Mouse (Mus musculus) left cerebral cortex, adult 11 months (tissue): ENCODE measurements at regions not wholly inside any gene's neighbourhood (a gene's known extent, or its start where the extent isn't known, plus 50 kb on each side); places are given as distances from the start of the nearest gene placed in this dataset.

Experiments
- DNase-seq: peaks from one replicate; pipeline ENCODE4 v3.0.0; 2022; ENCODE audit warnings: low spot score

DNA sequence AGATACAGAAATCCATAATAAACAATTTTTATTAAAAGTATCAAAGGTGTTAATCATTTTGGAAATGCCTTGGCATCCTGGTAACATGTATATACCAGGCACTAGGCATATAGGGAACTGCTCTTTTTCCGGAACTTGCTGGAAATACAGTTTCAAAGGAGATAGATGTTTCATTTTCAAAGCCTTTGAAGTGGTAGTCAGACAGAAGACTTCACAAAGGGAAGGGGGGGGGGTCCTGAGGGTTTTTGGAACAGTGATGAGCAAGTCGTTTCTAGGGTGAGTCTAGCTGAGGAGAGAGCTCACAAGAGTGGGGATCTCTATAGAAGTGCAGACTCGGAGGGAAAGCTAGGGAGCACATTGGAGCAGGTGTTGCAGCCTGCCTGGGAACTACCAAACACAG is 73.4 kb upstream of the Nrip1 start:
- no peak for DNase-seq

GRCm38 (mm10) chr16:76444668-76445067 is 71.0 kb upstream of the Nrip1 start:
- DNase-seq, result no peak

GRCm38 (mm10) chr16:76442635-76443034 is 69.0 kb upstream of the Nrip1 start:
- no peak for DNase-seq

GRCm38 (mm10) chr16:76441803-76442448 is 68.3 kb upstream of the Nrip1 start:
- DNase-seq, result no peak

DNA sequence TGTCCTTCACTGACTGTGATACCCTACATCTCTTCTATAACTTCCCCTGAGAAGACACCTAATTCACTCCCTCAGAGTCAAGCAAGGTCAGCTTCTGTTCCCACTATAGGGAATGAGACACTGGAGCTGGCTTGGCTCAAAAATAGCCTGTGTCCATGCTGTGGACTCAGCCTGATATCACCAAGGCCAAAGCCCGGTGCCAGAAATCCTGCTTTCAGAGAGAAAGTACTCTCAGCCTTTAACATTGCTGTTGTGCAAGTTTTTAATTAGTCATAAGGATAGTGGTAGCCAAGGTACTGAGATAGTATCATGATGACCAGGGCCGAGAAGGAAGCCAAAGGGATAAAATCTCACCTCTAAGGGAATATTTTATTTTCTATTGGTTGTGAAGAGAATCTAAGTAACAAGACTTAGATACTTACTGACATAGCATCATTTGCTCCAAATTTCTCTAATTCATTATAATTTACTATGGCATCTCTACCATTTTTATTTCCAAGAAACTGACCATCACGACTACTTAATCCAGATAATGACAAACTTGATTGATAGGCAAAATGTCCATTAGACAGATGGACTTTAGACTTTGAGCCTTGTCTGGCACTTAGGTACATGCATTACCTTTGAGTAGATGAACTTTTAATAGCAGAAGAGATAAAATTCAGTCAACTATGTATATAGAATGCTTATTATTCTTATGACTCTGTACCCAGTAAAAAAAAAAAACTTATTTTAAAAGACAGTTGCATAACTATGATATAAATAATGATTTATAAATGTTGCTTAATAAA is 64.7 kb upstream of the Nrip1 start:
- DNase-seq, result no peak

DNA sequence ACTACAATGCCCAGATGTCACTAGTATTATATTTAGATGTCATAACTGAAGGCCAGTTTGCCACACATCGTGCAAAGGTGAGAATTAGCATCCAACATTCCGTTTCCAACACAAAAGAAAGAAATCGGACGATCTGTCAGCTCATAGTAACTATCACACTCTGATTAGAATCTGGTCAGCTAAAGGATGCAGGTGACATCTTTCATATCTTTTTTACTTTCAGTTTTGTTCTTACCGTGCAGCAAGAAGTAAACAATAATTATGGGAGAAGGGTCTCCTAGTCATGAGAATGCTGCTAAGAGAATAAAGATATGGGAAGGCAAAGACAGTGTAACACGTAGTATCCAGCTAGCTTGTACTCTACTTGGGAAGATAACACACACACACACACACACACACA is 62.7 kb upstream of the Nrip1 start:
- no peak for DNase-seq

- peak; percentile 5 for DNase-seq
Observed at GRCm38 (mm10) chr16:76433076-76433825, 59.6 kb upstream of the Nrip1 start.

DNA sequence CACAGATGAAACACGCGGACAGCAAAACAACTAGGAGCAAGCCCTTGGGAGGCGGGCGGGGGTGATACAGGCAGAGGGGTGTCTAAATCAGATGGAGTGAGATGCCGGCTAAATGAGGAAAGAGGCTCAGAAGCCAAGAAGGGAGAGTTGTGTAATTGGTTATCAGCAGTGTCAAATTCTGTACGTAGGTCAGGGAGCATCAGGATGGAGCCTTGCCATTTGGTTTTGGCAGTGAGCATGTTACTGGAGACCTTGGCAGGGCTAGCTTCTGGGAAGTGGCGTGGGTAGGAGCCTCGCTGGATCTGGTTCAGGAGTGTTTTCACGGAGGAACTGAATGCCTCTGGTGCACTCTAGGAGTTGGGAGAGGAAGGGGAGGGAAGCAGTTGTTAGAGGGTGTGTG is 58.7 kb upstream of the Nrip1 start:
- no peak for DNase-seq

DNA sequence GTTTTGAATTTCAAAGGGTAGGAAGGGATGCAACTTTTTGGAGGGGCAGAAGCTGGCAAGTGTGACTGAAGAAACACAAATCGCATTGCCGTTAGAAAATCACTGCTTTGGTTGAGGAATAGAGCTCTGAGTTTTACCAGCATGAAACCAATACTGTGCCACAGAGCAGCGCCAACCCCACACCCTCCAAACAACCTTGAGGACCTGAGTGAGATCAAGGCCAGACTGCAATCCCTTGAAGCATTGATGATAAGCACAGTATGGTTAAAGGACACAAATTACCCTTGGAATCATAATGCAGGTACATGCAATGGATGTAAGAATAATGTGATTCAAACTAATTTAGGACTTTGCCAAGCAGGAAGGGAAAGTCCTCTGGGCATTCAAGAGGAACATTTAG is 55.5 kb upstream of the Nrip1 start:
- no peak for DNase-seq

- DNase-seq, result no peak
Observed at GRCm38 (mm10) chr16:76423964-76424363, 50.3 kb upstream of the Nrip1 start.
